Mouse (Mus musculus) A20 (cell line): ENCODE measurements at regions not wholly inside any gene's neighbourhood (a gene's known extent, or its start where the extent isn't known, plus 50 kb on each side); places are given as distances from the start of the nearest gene placed in this dataset.

Experiments
- DNase-seq: peaks from one replicate; pipeline ENCODE4 v3.0.0-alpha.2; 2011; ENCODE audit warnings: low read depth, low spot score

GRCm38 (mm10) chr10:25032625-25033024 is 105.3 kb upstream of the Arg1 start:
- DNase-seq = no peak

- no peak for DNase-seq
Observed at GRCm38 (mm10) chr10:25029387-25029915, 102.2 kb upstream of the Arg1 start.

- no peak for DNase-seq
Observed at GRCm38 (mm10) chr10:25023601-25024157, 96.4 kb upstream of the Arg1 start.

- DNase-seq = no peak
Observed at GRCm38 (mm10) chr10:25023044-25023540, 95.8 kb upstream of the Arg1 start.

GRCm38 (mm10) chr10:25018946-25019345 is 91.7 kb upstream of the Arg1 start:
- DNase-seq = no peak

GRCm38 (mm10) chr10:25017843-25018242 is 90.6 kb upstream of the Arg1 start:
- DNase-seq = no peak

GRCm38 (mm10) chr10:25016110-25016509 is 88.8 kb upstream of the Arg1 start:
- no peak for DNase-seq

GRCm38 (mm10) chr10:25012129-25012528 is 84.8 kb upstream of the Arg1 start:
- no peak for DNase-seq

GRCm38 (mm10) chr10:25001299-25001698 is 74.0 kb upstream of the Arg1 start:
- no peak for DNase-seq

- DNase-seq = no peak
Observed at GRCm38 (mm10) chr10:25000231-25001222, 73.2 kb upstream of the Arg1 start.

GRCm38 (mm10) chr10:24999807-25000206 is 72.5 kb upstream of the Arg1 start:
- no peak for DNase-seq

GRCm38 (mm10) chr10:24997661-24998060 is 70.4 kb upstream of the Arg1 start:
- no peak for DNase-seq

- no peak for DNase-seq
Observed at GRCm38 (mm10) chr10:24995751-24996150, 68.5 kb upstream of the Arg1 start.

GRCm38 (mm10) chr10:24989965-24990653 is 62.8 kb upstream of the Arg1 start:
- DNase-seq = no peak

- no peak for DNase-seq
Observed at GRCm38 (mm10) chr10:24984801-24985200, 57.5 kb upstream of the Arg1 start.

GRCm38 (mm10) chr10:24981763-24982162 is 54.5 kb upstream of the Arg1 start:
- no peak for DNase-seq
